Mouse (Mus musculus) midbrain, embryonic 10.5 days (tissue): ENCODE measurements around the gene Zfp784. TPM values are rescaled to one million over a fixed set of nuclear protein-coding genes. Genes with fewer than 3 reads are reported as not detected.

ENCODE experiments used
- DNase-seq: peaks from one replicate; pipeline ENCODE4 v3.0.0-alpha.2; 2017; ENCODE audit warnings: low spot score
- H3K27ac ChIP-seq: fragments of 300-500 bp; sonication (generic); replicated peaks from 2 replicates; pipeline ENCODE4 v1.5.1; 2016; ENCODE audit warnings: mild to moderate bottlenecking
- H3K27me3 ChIP-seq: fragments of 300-500 bp; sonication (generic); 2 replicates; pipeline ENCODE4 v1.6.1; 2016; ENCODE audit warnings: low read depth, mild to moderate bottlenecking; ENCODE audit not compliant: poor library complexity, severe bottlenecking
- H3K36me3 ChIP-seq: fragments of 300-500 bp; sonication (generic); 2 replicates; pipeline ENCODE4 v1.6.1; 2016; ENCODE audit warnings: mild to moderate bottlenecking, moderate library complexity
- H3K4me1 ChIP-seq: fragments of 300-500 bp; sonication (generic); 2 replicates; pipeline ENCODE4 v1.6.1; 2016
- H3K4me3 ChIP-seq: fragments of 300-500 bp; sonication (generic); 2 replicates; pipeline ENCODE4 v1.5.1; 2016; ENCODE audit warnings: mild to moderate bottlenecking, moderate library complexity
- H3K9me3 ChIP-seq: fragments of 300-500 bp; sonication (generic); replicated peaks from 2 replicates; pipeline ENCODE4 v1.6.1; 2016; ENCODE audit warnings: mild to moderate bottlenecking
- WGBS: fragments of 180-500 bp; shearing (Covaris S2); methylation state at CpG from one replicate; pipeline ENCODE4 v1.1.7; 2016; 5-methylcytosine and 5-hydroxymethylcytosine counted together
- polyA plus RNA-seq: library from polyadenylated mRNA; unstranded; fragments of >200 nt; fragmentation: Nextera tagmentation; extraction: Ambion mirVana; gene quantifications from 2 replicates; pipeline ENCODE4 v1.2.1, GENCODE M21; 2016

The Zfp784 gene
- polyA plus RNA-seq, 1 experiment from 2014 or later = 2.8 TPM

DNA sequence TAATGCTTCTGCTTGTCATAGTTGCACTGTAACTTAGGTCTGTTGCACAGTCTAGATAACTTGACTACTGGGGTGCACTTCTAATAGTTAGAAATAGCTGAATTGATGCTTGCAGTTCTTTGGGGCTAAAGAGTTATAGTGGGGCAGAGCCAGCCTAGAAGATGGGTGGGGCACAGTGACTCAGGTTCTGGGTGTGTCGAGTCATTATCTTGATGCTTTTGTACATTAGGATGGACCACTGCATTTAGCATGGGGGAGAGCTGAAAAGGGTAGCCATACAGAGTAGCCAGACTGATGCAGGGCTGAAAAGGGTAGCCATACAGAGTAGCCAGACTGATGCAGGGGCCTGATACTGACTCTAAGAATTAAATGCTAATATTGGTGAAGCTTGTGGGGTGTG is 35.3 kb upstream of the Zfp784 start:
- H3K36me3 ChIP-seq = peaks cover 98% of the 10 kb centered on the region
- WGBS = 95% methylated on average over 1 of the region's 1 CpGs
- H3K27me3 ChIP-seq = no peaks in the 10 kb centered on the region
- no peaks in the 10 kb centered on the region for H3K4me1 ChIP-seq
- H3K9me3 ChIP-seq = no peaks in the 10 kb centered on the region
- DNase-seq = no peak
- no peak overlapping the region for H3K4me3 ChIP-seq
- H3K27ac ChIP-seq = no peak overlapping the region

DNA sequence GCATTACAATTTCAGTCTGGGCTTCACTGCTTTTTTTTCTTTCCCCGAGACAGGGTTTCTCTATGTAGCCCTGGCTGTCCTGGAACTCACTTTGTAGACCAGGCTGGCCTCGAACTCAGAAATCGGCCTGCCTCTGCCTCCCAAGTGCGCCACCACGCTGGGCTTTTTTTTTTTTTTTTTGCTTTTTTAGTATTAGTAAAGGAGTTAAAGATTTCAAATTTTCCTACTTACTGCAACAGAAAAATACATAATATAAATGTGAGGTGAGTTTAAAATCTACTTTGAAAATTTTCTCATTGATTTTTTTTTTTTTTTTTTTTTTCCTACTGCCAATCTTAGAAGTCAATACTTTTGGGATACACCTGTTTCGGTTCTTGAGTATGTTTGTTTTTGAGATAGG is 26.6 kb upstream of the Zfp784 start:
- Histone ChIP-seq H3K9me3 (no peaks in the 10 kb centered on the region), H3K27me3 (no peaks in the 10 kb centered on the region), H3K4me3 (no peak overlapping the region), H3K27ac (no peak overlapping the region), H3K4me1 (peaks cover 33% of the 10 kb centered on the region), H3K36me3 (peaks cover 54% of the 10 kb centered on the region)
- 97% methylated on average over 6 of the region's 6 CpGs for WGBS
- DNase-seq = no peak

DNA sequence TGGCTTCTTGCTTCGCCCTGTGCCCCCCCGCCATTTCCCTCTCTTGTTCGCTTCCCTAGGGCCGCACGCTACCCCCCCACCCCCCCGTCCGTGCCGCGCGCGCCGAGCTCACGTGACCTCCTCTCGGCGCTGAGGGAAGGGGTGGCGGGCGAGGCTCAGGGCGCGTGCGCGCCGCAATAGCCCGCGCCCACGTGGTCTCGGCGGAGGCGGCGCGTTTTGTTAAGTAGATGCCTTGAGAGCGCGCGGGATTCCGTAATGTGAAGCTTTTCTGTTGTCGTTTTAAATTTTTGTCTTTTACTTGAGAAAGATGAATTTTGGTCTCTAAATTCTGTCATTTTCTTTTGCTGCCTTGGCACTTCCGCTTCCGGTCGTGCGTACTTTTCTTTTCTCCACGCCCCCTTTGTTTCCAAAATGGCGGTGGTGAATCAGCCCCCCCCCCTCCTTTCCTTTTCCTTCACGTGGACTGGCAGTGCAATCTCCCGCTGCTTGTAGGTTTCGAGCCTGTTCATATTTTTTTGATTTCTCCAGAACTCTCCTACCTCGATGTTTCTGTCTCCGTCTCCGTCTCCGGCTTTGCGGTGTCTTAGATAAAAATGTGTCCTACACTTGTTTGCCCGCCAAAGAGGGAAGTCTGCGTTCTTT is 24.2 kb upstream of the Zfp784 start:
- Histone ChIP-seq H3K27ac (peak overlapping the region; percentile 97), H3K9me3 (no peaks in the 10 kb centered on the region), H3K36me3 (peaks cover 30% of the 10 kb centered on the region), H3K4me3 (peak overlapping the region; percentile 74), H3K27me3 (peaks cover 22% of the 10 kb centered on the region), H3K4me1 (peaks cover 42% of the 10 kb centered on the region)
- peak; percentile 85 for DNase-seq
- WGBS = under 1% methylated on average over 51 of the region's 51 CpGs

DNA sequence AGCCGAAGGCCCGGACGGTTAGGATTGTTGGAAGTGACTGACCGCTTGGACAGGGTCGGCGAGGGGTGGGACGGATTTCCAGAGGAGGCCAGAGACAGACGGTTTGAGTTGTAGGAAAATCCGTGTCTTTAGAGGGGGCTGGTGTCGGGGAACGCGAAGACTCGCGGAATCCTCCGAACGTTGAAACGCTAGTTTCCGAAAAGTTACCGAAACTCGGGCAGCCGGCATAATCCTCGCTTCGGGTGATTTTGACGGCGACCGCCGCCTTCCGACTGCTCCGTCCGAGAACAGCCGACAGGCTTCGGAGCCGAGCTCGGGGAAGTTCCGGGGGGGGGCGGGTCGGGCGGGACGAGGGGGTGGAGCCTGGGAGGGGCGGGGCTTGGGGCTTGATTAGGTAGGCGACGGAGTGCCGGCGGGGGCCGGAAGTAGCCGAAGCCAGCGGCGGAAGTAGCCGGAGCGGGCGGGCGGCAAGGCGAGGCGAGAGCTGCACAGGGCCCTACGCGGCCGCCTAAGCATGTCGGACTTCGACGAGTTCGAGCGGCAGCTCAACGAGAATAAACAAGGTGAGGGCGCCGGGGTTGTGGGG is 23.6 kb upstream of the Zfp784 start, which contains the start of gene U2af2:
Gene U2af2 (plus strand): TSS at position 370 of the 586 bp plus-strand sequence.
- Histone ChIP-seq H3K27ac (peak within 1 kb of the TSS; percentile 97), H3K4me1 (peaks cover 48% of the 10 kb centered on the region), H3K9me3 (no peaks in the 10 kb centered on the region), H3K4me3 (peak within 1 kb of the TSS; percentile 74), H3K27me3 (peaks cover 28% of the 10 kb centered on the region), H3K36me3 (peaks cover 23% of the 10 kb centered on the region)
- DNase-seq = peak; percentile 97
- under 1% methylated on average over 65 of the region's 65 CpGs for WGBS

DNA sequence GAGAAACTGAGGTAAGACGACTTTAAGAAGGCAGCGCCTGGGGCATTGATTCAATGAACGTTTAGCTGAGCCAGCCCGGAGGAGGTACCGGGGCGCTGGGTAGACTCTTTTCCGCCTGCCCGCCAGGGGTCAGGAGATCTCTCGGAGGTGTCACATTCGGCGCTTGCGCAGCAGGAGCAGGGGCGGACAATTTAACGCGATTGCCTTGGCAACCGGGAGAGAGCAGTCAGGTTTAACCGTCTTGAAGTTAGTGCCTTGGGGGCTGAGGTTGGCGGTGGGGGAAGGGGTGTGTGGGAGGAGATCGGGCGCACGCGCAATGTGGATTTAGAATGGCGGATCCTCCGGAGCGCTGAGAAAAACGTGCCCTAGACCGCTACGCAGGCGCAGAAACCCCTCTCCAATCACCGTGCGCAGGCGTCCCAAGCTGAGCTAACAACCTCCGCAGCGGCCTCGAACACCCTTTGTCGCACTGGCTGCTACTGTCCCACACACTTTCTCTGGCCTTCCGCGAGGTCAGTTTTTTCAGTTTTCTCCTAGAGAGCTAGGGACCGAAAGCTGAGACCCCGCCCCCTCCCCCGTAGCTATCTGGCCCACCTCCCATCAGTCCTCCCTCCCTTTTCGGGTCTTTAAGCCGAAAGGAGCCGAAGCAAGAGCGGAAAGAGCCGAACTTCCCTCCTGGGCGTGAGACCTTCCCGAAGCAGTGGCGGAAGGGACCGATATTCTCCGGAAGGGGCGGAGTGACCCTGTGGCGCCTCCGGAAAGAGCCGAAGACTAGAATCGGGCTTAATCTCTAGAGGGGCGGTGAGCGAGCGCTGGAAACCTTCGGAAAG is 22.9 kb upstream of the Zfp784 start:
- H3K4me1 ChIP-seq = peaks cover 55% of the 10 kb centered on the region
- peak overlapping the region; percentile 97 for H3K27ac ChIP-seq
- peaks cover 16% of the 10 kb centered on the region for H3K36me3 ChIP-seq
- WGBS = under 1% methylated on average over 60 of the region's 60 CpGs
- H3K27me3 ChIP-seq = peaks cover 35% of the 10 kb centered on the region
- H3K4me3 ChIP-seq = peak overlapping the region; percentile 74
- DNase-seq = peak; percentile 98
- H3K9me3 ChIP-seq = no peaks in the 10 kb centered on the region

DNA sequence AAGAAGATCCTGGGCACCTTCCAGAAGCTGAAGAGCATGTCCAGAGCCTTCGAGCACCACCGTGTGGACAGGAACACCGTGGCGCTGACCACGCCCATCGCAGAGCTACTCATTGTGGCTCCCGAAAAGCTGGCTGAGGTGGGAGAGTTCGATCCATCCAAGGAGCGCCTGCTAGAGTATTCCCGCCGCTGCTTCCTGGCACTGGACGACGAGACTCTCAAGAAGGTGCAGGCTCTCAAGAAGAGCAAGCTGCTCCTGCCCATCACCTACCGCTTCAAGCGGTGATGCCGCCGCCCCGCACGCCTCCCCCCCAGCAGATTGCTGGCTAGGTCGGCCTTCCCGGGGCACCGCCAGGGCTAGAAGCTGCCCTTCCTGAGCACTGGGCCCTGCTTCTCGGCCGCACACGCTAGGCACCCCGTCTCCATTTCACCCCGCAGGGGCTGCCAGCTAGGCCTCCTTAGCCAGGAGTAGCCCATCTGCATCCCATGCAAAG is 22.0 kb upstream of the Zfp784 start:
- peak overlapping the region; percentile 74 for H3K4me3 ChIP-seq
- peak overlapping the region; percentile 97 for H3K27ac ChIP-seq
- DNase-seq = peak; percentile 81
- peaks cover 8% of the 10 kb centered on the region for H3K36me3 ChIP-seq
- H3K4me1 ChIP-seq = peaks cover 48% of the 10 kb centered on the region
- H3K9me3 ChIP-seq = no peaks in the 10 kb centered on the region
- peaks cover 44% of the 10 kb centered on the region for H3K27me3 ChIP-seq
- 6% methylated on average over 27 of the region's 27 CpGs for WGBS

DNA sequence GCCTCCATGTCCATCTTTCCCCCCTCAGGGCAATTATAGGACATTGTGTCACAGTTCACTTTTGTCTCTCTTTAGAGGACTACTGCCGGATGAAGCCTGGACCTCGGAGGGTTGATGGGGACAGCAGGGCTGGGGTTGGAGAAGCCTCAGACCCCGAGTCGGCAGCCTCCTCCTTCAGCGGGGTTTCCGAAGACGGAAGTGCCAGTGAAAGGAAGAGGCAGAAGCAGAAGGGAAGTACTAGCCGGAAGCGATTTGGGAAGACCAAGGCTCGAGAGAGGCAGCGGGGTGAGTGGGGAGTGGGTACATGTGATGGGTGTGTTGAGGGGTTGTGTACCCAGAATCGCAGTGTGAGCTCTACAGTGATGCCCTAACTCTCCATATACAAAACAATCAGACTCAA is 21.2 kb upstream of the Zfp784 start:
- H3K27me3 ChIP-seq = peaks cover 52% of the 10 kb centered on the region
- H3K36me3 ChIP-seq = peaks cover 4% of the 10 kb centered on the region
- no peak for DNase-seq
- H3K9me3 ChIP-seq = no peaks in the 10 kb centered on the region
- H3K4me3 ChIP-seq = peak overlapping the region; percentile 74
- 0 out of 2 replicates have a peak overlapping the region, but pooled peaks have one; percentile 97 for H3K27ac ChIP-seq
- 94% methylated on average over 12 of the region's 12 CpGs for WGBS
- H3K4me1 ChIP-seq = peaks cover 46% of the 10 kb centered on the region

DNA sequence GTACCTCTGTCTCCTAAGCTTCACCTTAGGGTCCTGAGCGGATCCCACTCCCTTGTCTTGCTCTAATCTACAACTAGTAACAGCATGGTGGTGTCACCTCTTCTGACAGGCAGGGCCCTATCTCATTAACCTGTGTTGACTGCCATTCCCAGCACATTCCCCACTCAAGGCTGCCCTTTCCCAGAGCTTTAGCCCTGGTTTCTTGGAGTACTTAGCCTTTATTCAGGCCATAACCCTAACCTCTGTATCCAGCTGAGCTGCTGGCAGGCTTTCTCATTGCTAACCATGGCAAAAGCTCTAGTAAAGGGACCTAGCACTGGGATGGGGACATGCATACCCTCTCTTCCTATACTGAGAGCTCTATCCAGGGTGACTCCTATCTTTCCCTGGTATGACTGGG is 20.4 kb upstream of the Zfp784 start:
- no peak for DNase-seq
- no peak overlapping the region for H3K27ac ChIP-seq
- no peaks in the 10 kb centered on the region for H3K9me3 ChIP-seq
- peaks cover 45% of the 10 kb centered on the region for H3K4me1 ChIP-seq
- H3K27me3 ChIP-seq = peaks cover 60% of the 10 kb centered on the region
- 76% methylated on average over 1 of the region's 1 CpGs for WGBS
- no peaks in the 10 kb centered on the region for H3K36me3 ChIP-seq
- no peak overlapping the region for H3K4me3 ChIP-seq

DNA sequence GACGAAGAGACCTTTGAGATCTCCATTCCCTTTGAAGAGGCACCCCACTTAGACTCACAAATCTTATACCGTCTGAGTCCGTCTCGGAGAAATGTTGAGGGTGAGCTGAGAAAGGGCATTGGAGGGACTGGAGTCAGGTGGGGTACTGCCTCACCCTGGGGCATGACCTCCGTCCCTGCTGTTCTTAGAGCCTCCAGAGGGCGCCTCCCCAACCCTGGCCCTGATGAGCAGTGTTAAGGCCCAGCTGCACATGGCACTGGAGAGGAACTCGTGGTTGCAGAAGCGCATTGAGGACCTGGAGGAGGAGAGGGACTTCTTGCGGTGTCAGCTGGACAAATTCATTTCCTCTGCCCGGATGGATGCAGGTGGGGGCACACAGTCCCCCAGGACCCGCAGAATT is 19.6 kb upstream of the Zfp784 start:
- Histone ChIP-seq H3K36me3 (no peaks in the 10 kb centered on the region), H3K4me1 (peaks cover 49% of the 10 kb centered on the region), H3K27ac (no peak overlapping the region), H3K9me3 (no peaks in the 10 kb centered on the region), H3K4me3 (no peak overlapping the region; the same call in 1 of the 2 replicates), H3K27me3 (peaks cover 68% of the 10 kb centered on the region)
- DNase-seq = no peak
- 29% methylated on average over 11 of the region's 11 CpGs for WGBS

DNA sequence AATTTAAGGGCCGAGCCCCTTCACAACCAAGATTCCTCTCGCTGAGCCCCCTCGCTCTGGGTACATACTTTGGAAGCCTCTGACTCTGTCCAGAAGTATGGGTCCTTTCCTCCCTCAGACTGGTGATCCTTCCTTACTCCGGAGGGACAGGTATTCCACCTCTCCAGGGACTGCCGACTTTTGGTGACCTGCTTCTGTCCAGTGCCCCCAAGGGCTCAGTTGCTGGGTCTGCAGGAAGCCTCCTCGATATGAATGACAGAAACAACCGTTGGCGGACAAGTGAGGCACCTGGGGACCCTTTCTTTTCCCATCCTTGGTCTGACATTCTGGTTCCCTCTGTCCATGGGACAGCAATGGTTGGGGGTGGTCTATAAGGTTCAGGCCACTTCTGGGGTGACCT is 19.1 kb upstream of the Zfp784 start:
- Histone ChIP-seq H3K4me3 (peak overlapping the region; percentile 58), H3K36me3 (no peaks in the 10 kb centered on the region), H3K27me3 (peaks cover 73% of the 10 kb centered on the region), H3K4me1 (peaks cover 53% of the 10 kb centered on the region), H3K9me3 (no peaks in the 10 kb centered on the region), H3K27ac (no peak overlapping the region)
- DNase-seq = no peak
- WGBS = 33% methylated on average over 8 of the region's 8 CpGs

DNA sequence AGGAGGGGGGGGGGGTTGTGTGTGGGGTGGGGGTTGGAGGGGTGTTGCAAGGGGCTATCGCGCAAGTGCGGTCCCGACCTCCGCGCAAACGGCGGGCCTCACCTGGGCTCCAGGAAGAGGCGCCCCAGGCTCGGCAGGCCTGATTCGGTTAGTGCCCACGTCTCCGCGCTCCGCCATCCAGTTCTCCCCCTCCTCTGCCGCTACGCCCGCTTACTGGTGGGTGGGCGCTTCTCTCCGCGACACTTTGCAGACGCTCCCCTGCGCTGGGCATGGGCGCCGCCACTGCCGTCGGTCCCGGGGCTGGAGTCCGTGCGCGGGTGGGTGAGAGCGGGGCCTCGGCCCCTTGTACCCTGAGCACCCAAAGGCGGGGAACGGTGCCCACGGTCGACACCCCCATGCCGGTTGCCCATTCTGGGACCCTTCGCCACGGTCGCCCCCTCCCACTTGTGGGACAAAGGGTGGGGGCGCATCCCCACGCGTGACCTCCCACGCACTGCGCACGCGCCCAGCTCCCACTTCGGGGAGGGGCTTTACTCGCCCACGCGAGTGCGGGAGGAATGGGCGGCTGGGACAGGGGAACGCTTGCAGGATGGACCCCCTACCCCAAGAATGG is 18.5 kb upstream of the Zfp784 start:
- 3% methylated on average over 55 of the region's 55 CpGs for WGBS
- Histone ChIP-seq H3K9me3 (no peaks in the 10 kb centered on the region), H3K4me1 (peaks cover 59% of the 10 kb centered on the region), H3K4me3 (peak overlapping the region; percentile 58), H3K27me3 (peaks cover 79% of the 10 kb centered on the region), H3K27ac (peak overlapping the region; percentile 77), H3K36me3 (no peaks in the 10 kb centered on the region)
- peak; percentile 38 for DNase-seq

DNA sequence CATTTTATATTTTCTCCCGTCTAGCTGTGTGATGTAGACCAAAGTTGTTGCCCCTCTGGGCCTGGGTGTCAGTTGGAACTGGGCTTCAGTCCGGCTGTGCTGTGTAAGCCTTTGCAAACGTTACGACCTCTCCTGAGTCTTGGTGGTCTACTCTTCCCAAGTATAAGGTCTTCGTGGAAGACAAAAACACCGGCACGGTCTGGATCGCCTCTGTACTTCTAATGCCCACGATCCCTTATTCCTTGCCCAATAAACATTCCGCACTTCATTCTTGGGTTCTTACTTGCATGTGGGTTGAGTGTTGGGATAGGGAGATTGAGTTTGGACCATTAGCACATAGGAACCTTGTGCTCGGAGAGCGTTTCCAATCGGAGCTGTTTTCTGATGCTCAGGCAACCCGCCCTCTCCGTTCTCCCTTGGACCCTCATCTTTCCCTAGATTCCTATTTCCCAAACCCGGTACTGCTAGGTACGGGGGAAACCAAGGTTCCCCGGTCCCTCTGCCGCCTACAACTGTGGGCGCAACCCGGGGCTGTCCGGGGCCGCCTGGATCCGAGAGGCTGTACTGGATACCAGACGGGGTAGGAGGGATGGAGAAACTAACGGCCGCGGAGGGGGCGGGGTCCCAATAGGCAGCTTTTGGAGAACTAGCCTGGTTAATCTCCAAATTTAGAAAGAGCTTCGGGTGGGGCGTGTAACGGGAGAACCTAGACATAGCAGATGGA is 15.4 kb upstream of the Zfp784 start:
- WGBS = 8% methylated on average over 32 of the region's 32 CpGs
- H3K27me3 ChIP-seq = peaks cover 80% of the 10 kb centered on the region
- no peaks in the 10 kb centered on the region for H3K36me3 ChIP-seq
- H3K27ac ChIP-seq = no peak overlapping the region
- peaks cover 56% of the 10 kb centered on the region for H3K4me1 ChIP-seq
- peak; percentile 45 for DNase-seq
- H3K4me3 ChIP-seq = peak overlapping the region; percentile 88
- H3K9me3 ChIP-seq = no peaks in the 10 kb centered on the region
